Mouse (Mus musculus): ENCODE results near the gene Gm45713. TPM values are rescaled to one million over a fixed set of nuclear protein-coding genes. Genes with fewer than 3 reads are reported as not detected.
"Not testable (repeated sequence)": the region's sequence is repeated elsewhere in the genome, so short reads cannot be mapped to it uniquely, and the experiment has no call there.

Gm45713 gene
- polyA plus RNA-seq, 1 experiment from 2014 or later: not detected

- DNase-seq (ENCODE audit: low spot score): no peak
- WGBS: 92% methylated on average over 6 of the region's 6 CpGs
- H3K36me3 ChIP-seq: peaks cover 44% of the 10 kb centered on the region
- peaks cover 26% of the 10 kb centered on the region for H3K4me1 ChIP-seq
- no peak overlapping the region for H3K4me3 ChIP-seq
- H3K27me3 ChIP-seq (ENCODE audit: low read depth, poor library complexity, severe bottlenecking): peaks cover 32% of the 10 kb centered on the region
- H3K9me3 ChIP-seq (replicated peaks): no peaks in the 10 kb centered on the region
- no peak overlapping the region for H3K27ac ChIP-seq
Measured at GRCm38 (mm10) chr7:45160316-45160800, 24.3 kb upstream of the Gm45713 start.

GRCm38 (mm10) chr7:45158991-45159390, 23.0 kb upstream of the Gm45713 start:
- 93% methylated on average over 6 of the region's 6 CpGs for WGBS
- Histone ChIP-seq H3K27me3 (ENCODE audit: low read depth, poor library complexity, severe bottlenecking) (peaks cover 18% of the 10 kb centered on the region), H3K4me1 (peaks cover 32% of the 10 kb centered on the region), H3K4me3 (no peak overlapping the region), H3K9me3 (replicated peaks) (no peaks in the 10 kb centered on the region), H3K36me3 (peaks cover 44% of the 10 kb centered on the region), H3K27ac (no peak overlapping the region)
- DNase-seq (ENCODE audit: low spot score): no peak

DNA sequence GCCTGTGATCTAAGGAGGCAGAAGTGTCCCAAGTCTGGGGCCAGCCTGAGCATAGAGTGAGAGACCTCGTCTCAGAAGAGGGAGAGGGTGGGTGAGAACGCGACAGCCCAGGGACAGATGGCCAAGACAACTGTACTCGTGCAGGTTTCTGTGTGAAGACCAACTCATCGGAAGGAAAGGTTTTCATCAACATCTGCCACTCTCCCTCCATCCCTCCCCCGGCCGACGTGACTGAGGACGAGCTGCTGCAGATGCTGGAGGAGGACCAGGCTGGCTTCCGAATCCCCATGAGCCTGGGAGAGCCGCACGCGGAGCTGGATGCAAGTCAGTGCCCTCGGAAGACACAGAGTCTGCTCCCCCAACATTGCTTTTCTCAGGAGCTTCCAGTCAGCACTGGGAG, 21.4 kb upstream of the Gm45713 start:
- WGBS: 88% methylated on average over 14 of the region's 14 CpGs
- no peak for DNase-seq (ENCODE audit: low spot score)
- no peak overlapping the region for H3K27ac ChIP-seq

GRCm38 (mm10) chr7:45156206-45156605, 20.2 kb upstream of the Gm45713 start:
- Histone ChIP-seq H3K4me1 (peaks cover 28% of the 10 kb centered on the region), H3K9me3 (replicated peaks) (no peaks in the 10 kb centered on the region), H3K27ac (no peak overlapping the region), H3K27me3 (ENCODE audit: low read depth, poor library complexity, severe bottlenecking) (no peaks in the 10 kb centered on the region), H3K36me3 (peaks cover 44% of the 10 kb centered on the region), H3K4me3 (no peak overlapping the region)
- WGBS: 97% methylated on average over 15 of the region's 15 CpGs
- DNase-seq (ENCODE audit: low spot score): no peak

More for the DNA sequence above, 21.4 kb upstream of the Gm45713 start:
- Histone ChIP-seq H3K4me3 (no peak overlapping the region), H3K36me3 (peaks cover 44% of the 10 kb centered on the region), H3K27me3 (ENCODE audit: low read depth, poor library complexity, severe bottlenecking) (peaks cover 3% of the 10 kb centered on the region), H3K4me1 (peaks cover 29% of the 10 kb centered on the region), H3K9me3 (replicated peaks) (no peaks in the 10 kb centered on the region)

DNA sequence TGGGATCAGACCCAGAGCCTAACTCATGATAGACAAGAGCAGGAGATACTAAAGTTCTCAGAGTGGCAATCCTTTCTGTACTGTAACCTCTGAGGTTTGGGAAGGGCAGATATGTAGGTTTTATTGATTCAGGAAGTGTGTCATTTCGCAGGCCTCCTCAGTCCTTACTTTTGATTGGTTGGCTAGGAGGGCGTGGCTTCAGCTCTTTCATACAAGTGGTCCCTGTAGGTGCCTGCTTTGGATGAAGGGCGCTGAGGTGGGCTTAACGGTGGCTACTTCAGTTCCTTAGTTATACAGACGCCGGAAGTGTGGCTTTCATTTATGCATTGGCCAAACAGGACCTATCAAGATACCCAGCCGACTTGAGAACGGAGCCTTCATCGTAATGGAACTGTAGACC, 19.6 kb upstream of the Gm45713 start:
- no peak for DNase-seq (ENCODE audit: low spot score)
- peak overlapping the region; percentile 98; the same call in 1 of the 2 replicates for H3K27ac ChIP-seq
- peaks cover 38% of the 10 kb centered on the region for H3K36me3 ChIP-seq
- no peaks in the 10 kb centered on the region for H3K9me3 ChIP-seq (replicated peaks)
- no peaks in the 10 kb centered on the region for H3K27me3 ChIP-seq (ENCODE audit: low read depth, poor library complexity, severe bottlenecking)
- H3K4me1 ChIP-seq: peaks cover 34% of the 10 kb centered on the region
- no peak overlapping the region for H3K4me3 ChIP-seq
- WGBS: 87% methylated on average over 9 of the region's 9 CpGs

- no peak for DNase-seq (ENCODE audit: low spot score)
- WGBS: 83% methylated on average over 12 of the region's 12 CpGs
Measured at GRCm38 (mm10) chr7:45154993-45155514, 19.0 kb upstream of the Gm45713 start.

GRCm38 (mm10) chr7:45154096-45154992, 18.3 kb upstream of the Gm45713 start, which contains the start of the genes Pih1d1 and Aldh16a1:
Gene Pih1d1 (plus strand): TSS chr7:45154303.
Gene Aldh16a1 (minus strand): TSS chr7:45154584.
- peaks cover 46% of the 10 kb centered on the region for H3K4me1 ChIP-seq
- H3K36me3 ChIP-seq: peaks cover 28% of the 10 kb centered on the region
- peak within 1 kb of the TSS; percentile 78 for H3K4me3 ChIP-seq
- WGBS: 5% methylated on average over 69 of the region's 69 CpGs
- no peaks in the 10 kb centered on the region for H3K27me3 ChIP-seq (ENCODE audit: low read depth, poor library complexity, severe bottlenecking)
- peak within 1 kb of the TSS; percentile 98 for H3K27ac ChIP-seq
- no peaks in the 10 kb centered on the region for H3K9me3 ChIP-seq (replicated peaks)
- peak; percentile 98 for DNase-seq (ENCODE audit: low spot score)

More at GRCm38 (mm10) chr7:45154993-45155514, 19.0 kb upstream of the Gm45713 start:
- H3K27ac ChIP-seq: peak overlapping the region; percentile 98
- peaks cover 39% of the 10 kb centered on the region for H3K4me1 ChIP-seq
- H3K9me3 ChIP-seq (replicated peaks): no peaks in the 10 kb centered on the region
- H3K4me3 ChIP-seq: peak overlapping the region; percentile 78
- H3K36me3 ChIP-seq: peaks cover 32% of the 10 kb centered on the region
- H3K27me3 ChIP-seq (ENCODE audit: low read depth, poor library complexity, severe bottlenecking): no peaks in the 10 kb centered on the region

DNA sequence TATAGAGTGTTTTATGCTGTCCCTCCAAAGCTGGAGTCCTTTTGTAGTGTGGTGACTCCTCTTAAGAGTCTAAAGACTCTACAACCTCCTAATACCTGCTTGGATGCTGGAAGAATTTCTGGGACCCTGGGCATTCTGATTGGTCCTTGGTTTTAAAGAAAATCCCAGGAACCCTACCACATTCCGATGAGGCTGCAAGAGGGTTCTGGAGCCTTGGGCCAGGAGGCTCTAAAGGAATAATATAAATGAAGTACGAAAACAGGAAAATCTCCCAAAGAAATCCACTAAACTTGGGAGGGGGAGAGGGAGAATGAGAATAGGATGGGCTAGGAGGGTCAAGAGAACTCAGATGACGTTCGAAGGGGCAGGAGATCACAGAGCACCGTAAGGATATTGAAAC, 17.6 kb upstream of the Gm45713 start:
- peak overlapping the region; percentile 78 for H3K4me3 ChIP-seq
- H3K4me1 ChIP-seq: peaks cover 48% of the 10 kb centered on the region
- no peaks in the 10 kb centered on the region for H3K27me3 ChIP-seq (ENCODE audit: low read depth, poor library complexity, severe bottlenecking)
- H3K9me3 ChIP-seq (replicated peaks): no peaks in the 10 kb centered on the region
- DNase-seq (ENCODE audit: low spot score): no peak
- WGBS: 5% methylated on average over 5 of the region's 5 CpGs
- H3K36me3 ChIP-seq: peaks cover 22% of the 10 kb centered on the region
- H3K27ac ChIP-seq: peak overlapping the region; percentile 98

DNA sequence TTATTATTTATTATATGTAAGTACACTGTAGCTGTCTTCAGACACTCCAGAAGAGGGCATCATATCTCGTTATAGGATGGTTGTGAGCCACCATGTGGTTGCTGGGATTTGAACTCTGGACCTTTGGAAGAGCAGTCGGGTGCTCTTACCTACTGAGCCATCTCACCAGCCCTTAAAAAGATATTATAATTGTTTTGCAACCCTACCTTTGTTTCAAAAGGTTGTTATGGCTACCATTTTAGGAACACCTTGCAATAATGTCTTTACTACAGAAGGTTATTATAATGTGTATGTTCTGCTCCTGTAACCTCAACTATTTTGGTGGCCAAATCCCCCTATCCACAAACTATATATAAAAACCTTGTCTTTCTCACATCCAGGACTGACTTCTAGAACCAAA, 17.0 kb upstream of the Gm45713 start:
- not testable (repeated sequence) for DNase-seq (ENCODE audit: low spot score); H3K9me3 ChIP-seq (replicated peaks); H3K27me3 ChIP-seq (ENCODE audit: low read depth, poor library complexity, severe bottlenecking); H3K27ac ChIP-seq
- peaks cover 48% of the 10 kb centered on the region for H3K4me1 ChIP-seq
- peaks cover 22% of the 10 kb centered on the region for H3K36me3 ChIP-seq
- 95% methylated on average over 2 of the region's 2 CpGs for WGBS
- peak overlapping the region; percentile 78 for H3K4me3 ChIP-seq

GRCm38 (mm10) chr7:45151303-45151702, 15.3 kb upstream of the Gm45713 start:
- Histone ChIP-seq H3K4me1 (peaks cover 48% of the 10 kb centered on the region), H3K4me3 (peak overlapping the region; percentile 10; the same call in 1 of the 2 replicates), H3K9me3 (replicated peaks) (no peaks in the 10 kb centered on the region), H3K36me3 (peaks cover 27% of the 10 kb centered on the region), H3K27ac (peak overlapping the region; percentile 74), H3K27me3 (ENCODE audit: low read depth, poor library complexity, severe bottlenecking) (no peaks in the 10 kb centered on the region)
- no peak for DNase-seq (ENCODE audit: low spot score)
- 33% methylated on average over 11 of the region's 11 CpGs for WGBS

DNA sequence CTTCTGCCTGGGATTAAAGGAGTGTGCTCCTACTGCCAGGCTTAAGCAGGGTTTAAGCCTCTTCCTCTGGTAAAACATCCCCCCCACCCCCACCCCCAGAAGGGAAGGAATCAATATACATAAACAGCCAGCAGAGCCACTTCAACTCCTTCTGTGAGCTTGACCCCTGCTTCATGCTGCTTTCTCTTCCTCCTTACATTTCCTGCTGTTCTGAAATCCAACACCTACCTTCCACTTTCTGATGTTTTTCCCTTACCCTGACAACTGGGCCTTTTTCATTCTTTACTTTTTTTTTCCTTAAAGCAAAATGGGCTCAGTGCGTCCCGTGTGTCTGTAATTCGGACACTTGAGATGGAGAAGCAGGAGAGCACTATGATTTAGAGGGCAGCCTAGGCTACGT, 14.3 kb upstream of the Gm45713 start:
- H3K27ac ChIP-seq: peak overlapping the region; percentile 74
- peaks cover 37% of the 10 kb centered on the region for H3K36me3 ChIP-seq
- H3K4me3 ChIP-seq: 0 out of 2 replicates have a peak overlapping the region, but pooled peaks have one; percentile 10
- WGBS: 56% methylated on average over 4 of the region's 4 CpGs
- peaks cover 44% of the 10 kb centered on the region for H3K4me1 ChIP-seq
- no peaks in the 10 kb centered on the region for H3K9me3 ChIP-seq (replicated peaks)
- DNase-seq (ENCODE audit: low spot score): no peak
- H3K27me3 ChIP-seq (ENCODE audit: low read depth, poor library complexity, severe bottlenecking): no peaks in the 10 kb centered on the region

DNA sequence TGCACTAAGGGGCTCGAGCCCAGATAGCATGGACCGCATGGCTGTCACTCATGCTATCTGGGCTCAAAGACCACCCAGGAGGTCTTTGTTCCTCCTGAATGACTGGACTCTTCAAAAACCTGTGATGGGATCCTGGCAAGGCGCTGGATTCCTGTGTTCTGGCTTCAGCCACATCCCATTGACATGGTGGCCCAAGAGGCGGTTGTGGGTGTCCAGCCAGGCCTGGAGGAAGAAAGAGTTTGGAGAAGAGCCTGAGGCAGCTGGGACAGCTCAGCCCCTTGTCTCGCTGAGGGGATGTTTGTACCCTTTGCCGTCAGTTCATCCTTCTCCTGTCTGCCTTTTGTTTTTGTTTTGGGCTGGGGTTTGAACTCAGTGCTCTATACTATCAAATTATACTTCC, 13.5 kb upstream of the Gm45713 start:
- Histone ChIP-seq H3K36me3 (peaks cover 45% of the 10 kb centered on the region), H3K4me3 (no peak overlapping the region), H3K9me3 (replicated peaks) (no peaks in the 10 kb centered on the region), H3K4me1 (peaks cover 37% of the 10 kb centered on the region), H3K27ac (peak overlapping the region; percentile 70), H3K27me3 (ENCODE audit: low read depth, poor library complexity, severe bottlenecking) (no peaks in the 10 kb centered on the region)
- WGBS: 70% methylated on average over 6 of the region's 6 CpGs
- DNase-seq (ENCODE audit: low spot score): no peak

DNA sequence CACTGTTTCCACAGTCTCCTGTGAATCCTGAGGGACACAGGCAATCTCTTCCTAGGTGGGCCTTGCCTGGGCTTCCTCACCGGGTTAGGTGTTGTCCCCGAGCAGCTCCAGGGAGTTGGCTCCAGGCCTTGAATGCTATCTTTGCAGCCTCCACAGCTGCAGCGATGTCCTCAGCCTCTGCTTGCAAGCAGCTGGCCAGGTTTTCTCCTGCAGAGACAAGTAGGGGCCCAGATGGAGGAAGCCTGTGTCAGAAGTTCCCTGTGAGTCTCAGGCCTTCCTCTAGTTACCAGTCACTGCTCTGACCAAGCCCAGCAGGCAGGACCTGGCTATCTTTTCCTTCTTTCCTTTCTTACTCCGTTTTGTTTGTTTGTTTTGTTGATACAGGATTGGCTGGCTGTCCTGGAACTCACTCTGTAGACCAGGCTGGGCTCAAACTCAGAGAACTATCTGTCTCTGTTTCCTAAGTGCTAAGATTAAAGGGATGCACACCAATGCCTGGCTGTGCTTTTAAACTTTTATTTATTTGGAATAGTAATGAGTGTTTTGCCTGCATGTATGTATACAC, 12.6 kb upstream of the Gm45713 start:
- H3K4me3 ChIP-seq: no peak overlapping the region
- WGBS: 61% methylated on average over 4 of the region's 4 CpGs
- no peak overlapping the region for H3K27ac ChIP-seq
- H3K9me3 ChIP-seq (replicated peaks): no peaks in the 10 kb centered on the region
- no peak for DNase-seq (ENCODE audit: low spot score)
- H3K27me3 ChIP-seq (ENCODE audit: low read depth, poor library complexity, severe bottlenecking): no peaks in the 10 kb centered on the region
- peaks cover 35% of the 10 kb centered on the region for H3K4me1 ChIP-seq
- peaks cover 54% of the 10 kb centered on the region for H3K36me3 ChIP-seq
